Mouse (Mus musculus) heart, embryonic 13.5 days (tissue): Measurements from ENCODE around the gene Akap7. TPM values are rescaled to one million over a fixed set of nuclear protein-coding genes. Genes with fewer than 3 reads are reported as not detected.
"Not testable (repeated sequence)": the region's sequence is repeated elsewhere in the genome, so short reads cannot be mapped to it uniquely, and the experiment has no call there.

Experiments used
- ATAC-seq: fragments of 200-750 bp; cut with Nextera tagmentation; 2 replicates; pipeline ENCODE4 v1.8.0; 2017; ENCODE audit warnings: moderate TSS enrichment; ENCODE audit not compliant: insufficient number of reproducible peaks, low FRiP score, low TSS enrichment; ENCODE audit errors: extremely low read depth
- H3K27ac ChIP-seq: fragments of 300-500 bp; sonication (generic); replicated peaks from 2 replicates; pipeline ENCODE4 v1.5.1; 2015; ENCODE audit warnings: moderate library complexity, mild to moderate bottlenecking, inconsistent platforms
- H3K27me3 ChIP-seq: fragments of 300-500 bp; sonication (generic); replicated peaks from 2 replicates; pipeline ENCODE4 v1.6.1; 2015; ENCODE audit warnings: mild to moderate bottlenecking, inconsistent platforms
- H3K36me3 ChIP-seq: fragments of 300-500 bp; sonication (generic); 2 replicates; pipeline ENCODE4 v1.6.1; 2015; ENCODE audit warnings: mild to moderate bottlenecking, inconsistent platforms
- H3K4me1 ChIP-seq: fragments of 300-500 bp; sonication (generic); 2 replicates; pipeline ENCODE4 v1.6.1; 2015; ENCODE audit warnings: inconsistent platforms
- H3K4me2 ChIP-seq: fragments of 300-500 bp; sonication (generic); 2 replicates; pipeline ENCODE4 v1.6.1; 2015; ENCODE audit warnings: inconsistent platforms, mild to moderate bottlenecking, moderate library complexity
- H3K4me3 ChIP-seq: fragments of 300-500 bp; sonication (generic); 2 replicates; pipeline ENCODE4 v1.5.1; 2015; ENCODE audit warnings: moderate library complexity, mild to moderate bottlenecking, inconsistent platforms
- H3K9ac ChIP-seq: fragments of 300-500 bp; sonication (generic); 2 replicates; pipeline ENCODE4 v1.6.1; 2015; ENCODE audit warnings: inconsistent platforms, mild to moderate bottlenecking, moderate library complexity
- H3K9me3 ChIP-seq: fragments of 300-500 bp; sonication (generic); 2 replicates; pipeline ENCODE4 v1.6.1; 2016; ENCODE audit warnings: inconsistent platforms
- WGBS: fragments of 180-500 bp; shearing (Covaris S2); methylation state at CpG from one replicate; pipeline ENCODE4 v1.1.7; 2015; ENCODE audit warnings: mixed read lengths; 5-methylcytosine and 5-hydroxymethylcytosine counted together
- polyA plus RNA-seq: library from polyadenylated mRNA; unstranded; fragments of >200 nt; fragmentation: Nextera tagmentation; extraction: Ambion mirVana; gene quantifications from 2 replicates; pipeline ENCODE4 v1.2.1, GENCODE M21; 2015

Gene Akap7
- polyA plus RNA-seq, 1 experiment from 2014 or later, result 26.2 TPM

DNA sequence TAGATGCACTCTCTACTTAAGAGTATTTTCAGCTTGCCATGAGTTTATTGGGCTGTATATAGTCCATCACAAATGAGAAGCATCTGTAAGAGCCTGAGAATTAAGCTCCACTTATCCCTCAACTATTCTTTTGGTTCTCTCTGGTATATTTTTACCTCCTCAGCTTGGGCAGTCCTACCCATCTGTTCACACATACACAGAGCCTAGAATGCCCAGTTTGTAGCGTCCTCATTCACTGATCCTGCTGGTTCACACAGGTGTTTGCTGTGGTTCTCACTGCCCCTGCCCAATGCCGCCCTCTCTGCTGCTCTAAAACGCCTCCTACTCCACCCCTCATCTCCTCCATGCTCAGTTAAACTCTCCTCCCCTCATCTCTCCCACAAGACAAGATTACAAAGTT is 91.7 kb downstream of the Akap7 start:
- no peaks in the 10 kb centered on the region for H3K9me3 ChIP-seq
- WGBS, result 77% methylated on average over 3 of the region's 3 CpGs
- peaks cover 7% of the 10 kb centered on the region; the same call in 1 of the 2 replicates for H3K4me1 ChIP-seq
- no peak overlapping the region for H3K27ac ChIP-seq
- 0 out of 2 replicates have a peak, but pooled peaks cover 5% of the 10 kb centered on the region for H3K36me3 ChIP-seq
- H3K27me3 ChIP-seq, result no peaks in the 10 kb centered on the region
- ATAC-seq, result no peak
- no peak overlapping the region for H3K4me3 ChIP-seq
- no peak overlapping the region for H3K9ac ChIP-seq
- H3K4me2 ChIP-seq, result no peak overlapping the region

GRCm38 (mm10) chr10:25213716-25214115 is 94.0 kb downstream of the Akap7 start:
- Histone ChIP-seq H3K4me2 (no peak overlapping the region), H3K9me3 (no peaks in the 10 kb centered on the region), H3K4me3 (no peak overlapping the region), H3K9ac (no peak overlapping the region), H3K36me3 (no peaks in the 10 kb centered on the region), H3K27me3 (no peaks in the 10 kb centered on the region), H3K27ac (no peak overlapping the region), H3K4me1 (peaks cover 7% of the 10 kb centered on the region; the same call in 1 of the 2 replicates)
- ATAC-seq, result no peak
- WGBS, result 61% methylated on average over 4 of the region's 4 CpGs

- Histone ChIP-seq H3K27me3 (no peaks in the 10 kb centered on the region), H3K4me2 (no peak overlapping the region), H3K4me3 (no peak overlapping the region), H3K27ac (no peak overlapping the region), H3K9me3 (no peaks in the 10 kb centered on the region), H3K36me3 (no peaks in the 10 kb centered on the region), H3K4me1 (peaks cover 1% of the 10 kb centered on the region; the same call in 1 of the 2 replicates), H3K9ac (no peak overlapping the region)
- WGBS, result 59% methylated on average over 7 of the region's 7 CpGs
- no peak for ATAC-seq
Observed at GRCm38 (mm10) chr10:25208619-25209018, 99.1 kb downstream of the Akap7 start.

- 43% methylated on average over 6 of the region's 6 CpGs for WGBS
- no peaks in the 10 kb centered on the region for H3K4me1 ChIP-seq
- no peaks in the 10 kb centered on the region for H3K27me3 ChIP-seq
- H3K36me3 ChIP-seq, result no peaks in the 10 kb centered on the region
- no peaks in the 10 kb centered on the region for H3K9me3 ChIP-seq
- H3K4me2 ChIP-seq, result no peak overlapping the region
- no peak overlapping the region for H3K27ac ChIP-seq
- no peak overlapping the region; the same call in 1 of the 2 replicates for H3K9ac ChIP-seq
- ATAC-seq, result no peak
- no peak overlapping the region for H3K4me3 ChIP-seq
Observed at GRCm38 (mm10) chr10:25207866-25208265, 99.8 kb downstream of the Akap7 start.

- no peak for ATAC-seq
- H3K4me2 ChIP-seq, result peak overlapping the region; percentile 72
- no peaks in the 10 kb centered on the region for H3K36me3 ChIP-seq
- no peak overlapping the region for H3K4me3 ChIP-seq
- H3K27me3 ChIP-seq, result no peaks in the 10 kb centered on the region
- H3K9me3 ChIP-seq, result no peaks in the 10 kb centered on the region
- no peak overlapping the region for H3K27ac ChIP-seq
- no peak overlapping the region for H3K9ac ChIP-seq
- 86% methylated on average over 7 of the region's 7 CpGs for WGBS
- peaks cover 38% of the 10 kb centered on the region for H3K4me1 ChIP-seq
Observed at GRCm38 (mm10) chr10:25200691-25201090, 107.0 kb downstream of the Akap7 start.

- Histone ChIP-seq H3K4me3 (peak overlapping the region; percentile 52), H3K9ac (peak overlapping the region; percentile 77), H3K4me2 (peak overlapping the region; percentile 72), H3K36me3 (no peaks in the 10 kb centered on the region), H3K4me1 (peaks cover 38% of the 10 kb centered on the region), H3K27me3 (no peaks in the 10 kb centered on the region), H3K9me3 (no peaks in the 10 kb centered on the region), H3K27ac (peak overlapping the region; percentile 20; the same call in 1 of the 2 replicates)
- no peak for ATAC-seq
- 13% methylated on average over 32 of the region's 32 CpGs for WGBS
Observed at GRCm38 (mm10) chr10:25199510-25200353, 107.9 kb downstream of the Akap7 start.

DNA sequence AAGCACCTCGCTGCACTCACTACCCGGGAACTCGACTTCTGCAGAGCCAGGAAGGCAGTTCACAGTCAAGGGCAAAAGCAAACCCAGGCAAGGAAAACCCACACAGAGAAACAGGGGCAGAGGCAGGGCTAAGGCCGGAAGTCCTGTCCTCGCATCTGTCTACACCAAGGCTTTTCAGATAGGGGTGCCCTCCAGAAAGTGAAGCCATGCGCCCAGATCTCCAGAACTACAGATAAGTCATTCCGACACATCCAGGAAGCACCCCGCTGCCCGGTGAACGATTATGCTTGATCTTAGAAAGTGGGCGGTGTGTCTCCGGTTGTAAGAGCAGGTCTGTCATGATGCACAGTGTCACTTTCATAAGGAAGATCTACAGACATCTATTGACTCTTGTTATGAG is 109.1 kb downstream of the Akap7 start:
- WGBS, result 26% methylated on average over 12 of the region's 12 CpGs
- peak overlapping the region; percentile 52 for H3K4me3 ChIP-seq
- H3K27ac ChIP-seq, result peak overlapping the region; percentile 73
- H3K9ac ChIP-seq, result peak overlapping the region; percentile 69
- peaks cover 4% of the 10 kb centered on the region; the same call in 1 of the 2 replicates for H3K36me3 ChIP-seq
- H3K4me2 ChIP-seq, result peak overlapping the region; percentile 72
- no peak for ATAC-seq
- H3K9me3 ChIP-seq, result no peaks in the 10 kb centered on the region
- peaks cover 38% of the 10 kb centered on the region for H3K4me1 ChIP-seq
- no peaks in the 10 kb centered on the region for H3K27me3 ChIP-seq

GRCm38 (mm10) chr10:25198048-25198447 is 109.6 kb downstream of the Akap7 start:
- WGBS, result 39% methylated on average over 9 of the region's 9 CpGs
- Histone ChIP-seq H3K9ac (peak overlapping the region; percentile 69), H3K27me3 (no peaks in the 10 kb centered on the region), H3K4me1 (peaks cover 38% of the 10 kb centered on the region), H3K4me3 (peak overlapping the region; percentile 52), H3K27ac (peak overlapping the region; percentile 73), H3K4me2 (peak overlapping the region; percentile 72), H3K9me3 (no peaks in the 10 kb centered on the region), H3K36me3 (peaks cover 4% of the 10 kb centered on the region; the same call in 1 of the 2 replicates)
- ATAC-seq, result no peak

- no peak overlapping the region for H3K9ac ChIP-seq
- WGBS, result 79% methylated on average over 5 of the region's 5 CpGs
Observed at GRCm38 (mm10) chr10:25192180-25193073, 115.2 kb downstream of the Akap7 start.

DNA sequence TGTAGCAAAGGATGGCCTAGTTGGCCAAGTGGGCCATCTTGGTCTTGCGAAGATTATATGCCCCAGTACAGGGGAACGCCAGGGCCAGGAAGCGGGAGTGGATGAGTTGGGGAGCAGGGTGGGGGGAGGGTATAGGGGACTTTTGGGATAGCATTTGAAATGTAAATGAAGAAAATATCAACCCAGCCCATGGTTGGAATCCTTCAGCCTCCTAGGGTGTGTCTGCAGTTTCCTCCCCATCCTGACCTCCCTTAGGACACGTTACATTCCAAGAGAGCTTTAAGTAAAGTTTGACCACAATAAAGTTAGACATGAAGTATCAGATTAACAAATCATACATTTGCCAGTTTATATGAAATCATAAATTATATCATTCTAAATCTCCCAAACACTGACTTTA is 116.5 kb downstream of the Akap7 start:
- H3K9me3 ChIP-seq, result no peaks in the 10 kb centered on the region
- H3K9ac ChIP-seq, result no peak overlapping the region
- no peak overlapping the region for H3K4me3 ChIP-seq
- no peaks in the 10 kb centered on the region for H3K27me3 ChIP-seq
- H3K4me2 ChIP-seq, result no peak overlapping the region
- H3K36me3 ChIP-seq, result peaks cover 4% of the 10 kb centered on the region; the same call in 1 of the 2 replicates
- H3K4me1 ChIP-seq, result no peaks in the 10 kb centered on the region; the same call in 1 of the 2 replicates
- no peak for ATAC-seq
- 90% methylated on average over 4 of the region's 4 CpGs for WGBS
- H3K27ac ChIP-seq, result no peak overlapping the region

More at GRCm38 (mm10) chr10:25192180-25193073, 115.2 kb downstream of the Akap7 start:
- H3K9me3 ChIP-seq, result no peaks in the 10 kb centered on the region
- peaks cover 6% of the 10 kb centered on the region; the same call in 1 of the 2 replicates for H3K4me1 ChIP-seq
- H3K4me3 ChIP-seq, result no peak overlapping the region
- H3K27ac ChIP-seq, result no peak overlapping the region
- H3K36me3 ChIP-seq, result peaks cover 4% of the 10 kb centered on the region; the same call in 1 of the 2 replicates
- ATAC-seq, result no peak
- H3K4me2 ChIP-seq, result no peak overlapping the region
- no peaks in the 10 kb centered on the region for H3K27me3 ChIP-seq

DNA sequence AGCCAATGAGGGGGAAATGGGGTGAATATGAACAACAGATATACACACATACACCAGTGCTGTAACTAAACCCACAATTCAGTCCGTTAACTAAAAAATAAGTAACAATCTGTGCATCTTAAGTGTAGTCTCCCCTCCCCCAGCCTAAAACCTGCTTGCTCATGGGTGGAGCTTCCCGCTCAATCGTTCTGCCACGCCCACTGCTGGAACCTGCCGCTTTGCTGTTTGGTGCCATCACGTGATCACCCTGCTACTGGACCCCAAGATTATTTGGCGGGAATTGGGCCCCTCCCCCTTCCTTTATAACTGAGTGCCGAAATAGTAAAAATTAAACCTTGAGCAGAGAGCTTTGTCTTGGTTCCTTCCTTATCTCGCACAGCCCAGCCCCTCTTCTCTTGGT is 121.4 kb downstream of the Akap7 start:
- not testable (repeated sequence) for H3K27ac ChIP-seq, H3K27me3 ChIP-seq, H3K36me3 ChIP-seq, H3K9ac ChIP-seq, H3K4me1 ChIP-seq, ATAC-seq, H3K4me3 ChIP-seq, H3K9me3 ChIP-seq, H3K4me2 ChIP-seq
- 47% methylated on average over 9 of the region's 9 CpGs for WGBS
